Mouse (Mus musculus): ENCODE data around the gene Lcn6. TPM values are rescaled to one million over a fixed set of nuclear protein-coding genes. Genes with fewer than 3 reads are reported as not detected.

The Lcn6 gene
- polyA plus RNA-seq, 2 experiments, result not detected

- Histone ChIP-seq H3K9ac (ENCODE audit: low read depth, low read length, severe bottlenecking) (no peak overlapping the region), H3K36me3 (ENCODE audit: control insufficient read depth, insufficient read depth, low read length) (no peaks in the 10 kb centered on the region), H3K27me3 (ENCODE audit: control insufficient read depth, insufficient read depth, low read length) (no peaks in the 10 kb centered on the region), H3K4me2 (replicated peaks; ENCODE audit: low read depth, low read length, severe bottlenecking) (no peak overlapping the region), H3K27ac (replicated peaks; ENCODE audit: low read depth, low read length) (no peak overlapping the region), H3K9me3 (ENCODE audit: control insufficient read depth, low read length) (no peaks in the 10 kb centered on the region), H3K4me1 (ENCODE audit: control insufficient read depth, insufficient read depth, low read length) (no peaks in the 10 kb centered on the region), H3K4me3 (replicated peaks; ENCODE audit: low read length) (no peak overlapping the region)
- no peak for ATAC-seq (ENCODE audit: low FRiP score, low read depth)
- no peak for TF ChIP-seq POLR2A (IDR thresholded peaks at IDR 0.05; ENCODE audit: borderline replicate concordance, extremely low read depth, insufficient read depth, insufficient read length)
- no peak for DNase-seq (ENCODE audit: low spot score)
- 84% methylated on average over 6 of the region's 6 CpGs for WGBS
Measured at GRCm38 (mm10) chr2:25661245-25661970, 15.2 kb upstream of the Lcn6 start.

- H3K4me1 ChIP-seq (ENCODE audit: control insufficient read depth, insufficient read depth, low read length), result no peaks in the 10 kb centered on the region
- no peaks in the 10 kb centered on the region for H3K27me3 ChIP-seq (ENCODE audit: control insufficient read depth, insufficient read depth, low read length)
- no peak overlapping the region for H3K27ac ChIP-seq (replicated peaks; ENCODE audit: low read depth, low read length)
- H3K9ac ChIP-seq (ENCODE audit: low read depth, low read length, severe bottlenecking), result no peak overlapping the region
- no peak overlapping the region for H3K4me3 ChIP-seq (replicated peaks; ENCODE audit: low read length)
- no peak for ATAC-seq (ENCODE audit: low FRiP score, low read depth)
- DNase-seq (ENCODE audit: low spot score), result no peak
- 56% methylated on average over 1 of the region's 1 CpGs for WGBS
- H3K4me2 ChIP-seq (replicated peaks; ENCODE audit: low read depth, low read length, severe bottlenecking), result no peak overlapping the region
- H3K9me3 ChIP-seq (ENCODE audit: control insufficient read depth, low read length), result no peaks in the 10 kb centered on the region
- no peaks in the 10 kb centered on the region for H3K36me3 ChIP-seq (ENCODE audit: control insufficient read depth, insufficient read depth, low read length)
- no peak for TF ChIP-seq POLR2A (IDR thresholded peaks at IDR 0.05; ENCODE audit: borderline replicate concordance, extremely low read depth, insufficient read depth, insufficient read length)
Measured at GRCm38 (mm10) chr2:25663511-25663910, 13.1 kb upstream of the Lcn6 start.

GRCm38 (mm10) chr2:25664125-25664524, 12.5 kb upstream of the Lcn6 start:
- no peaks in the 10 kb centered on the region for H3K4me1 ChIP-seq (ENCODE audit: control insufficient read depth, insufficient read depth, low read length)
- no peak for DNase-seq (ENCODE audit: low spot score)
- no peaks in the 10 kb centered on the region for H3K27me3 ChIP-seq (ENCODE audit: control insufficient read depth, insufficient read depth, low read length)
- no peak for TF ChIP-seq POLR2A (IDR thresholded peaks at IDR 0.05; ENCODE audit: borderline replicate concordance, extremely low read depth, insufficient read depth, insufficient read length)
- no peaks in the 10 kb centered on the region for H3K9me3 ChIP-seq (ENCODE audit: control insufficient read depth, low read length)
- H3K4me3 ChIP-seq (replicated peaks; ENCODE audit: low read length), result no peak overlapping the region
- WGBS, result 79% methylated on average over 5 of the region's 5 CpGs
- H3K4me2 ChIP-seq (replicated peaks; ENCODE audit: low read depth, low read length, severe bottlenecking), result no peak overlapping the region
- no peak for ATAC-seq (ENCODE audit: low FRiP score, low read depth)
- H3K36me3 ChIP-seq (ENCODE audit: control insufficient read depth, insufficient read depth, low read length), result no peaks in the 10 kb centered on the region
- no peak overlapping the region for H3K27ac ChIP-seq (replicated peaks; ENCODE audit: low read depth, low read length)
- H3K9ac ChIP-seq (ENCODE audit: low read depth, low read length, severe bottlenecking), result no peak overlapping the region

GRCm38 (mm10) chr2:25666516-25666915, 10.1 kb upstream of the Lcn6 start:
- no peak for TF ChIP-seq POLR2A (IDR thresholded peaks at IDR 0.05; ENCODE audit: borderline replicate concordance, extremely low read depth, insufficient read depth, insufficient read length)
- H3K36me3 ChIP-seq (ENCODE audit: control insufficient read depth, insufficient read depth, low read length), result no peaks in the 10 kb centered on the region
- 72% methylated on average over 1 of the region's 1 CpGs for WGBS
- H3K9me3 ChIP-seq (ENCODE audit: control insufficient read depth, low read length), result no peaks in the 10 kb centered on the region
- no peak overlapping the region for H3K4me2 ChIP-seq (replicated peaks; ENCODE audit: low read depth, low read length, severe bottlenecking)
- no peak overlapping the region for H3K9ac ChIP-seq (ENCODE audit: low read depth, low read length, severe bottlenecking)
- H3K4me3 ChIP-seq (replicated peaks; ENCODE audit: low read length), result no peak overlapping the region
- no peaks in the 10 kb centered on the region for H3K27me3 ChIP-seq (ENCODE audit: control insufficient read depth, insufficient read depth, low read length)
- no peak overlapping the region for H3K27ac ChIP-seq (replicated peaks; ENCODE audit: low read depth, low read length)
- ATAC-seq (ENCODE audit: low FRiP score, low read depth), result no peak
- no peaks in the 10 kb centered on the region for H3K4me1 ChIP-seq (ENCODE audit: control insufficient read depth, insufficient read depth, low read length)
- no peak for DNase-seq (ENCODE audit: low spot score)

- Histone ChIP-seq H3K4me1 (ENCODE audit: control insufficient read depth, insufficient read depth, low read length) (no peaks in the 10 kb centered on the region), H3K4me2 (replicated peaks; ENCODE audit: low read depth, low read length, severe bottlenecking) (no peak overlapping the region), H3K27ac (replicated peaks; ENCODE audit: low read depth, low read length) (no peak overlapping the region), H3K27me3 (ENCODE audit: control insufficient read depth, insufficient read depth, low read length) (no peaks in the 10 kb centered on the region), H3K9me3 (ENCODE audit: control insufficient read depth, low read length) (no peaks in the 10 kb centered on the region), H3K4me3 (replicated peaks; ENCODE audit: low read length) (no peak overlapping the region), H3K9ac (ENCODE audit: low read depth, low read length, severe bottlenecking) (no peak overlapping the region), H3K36me3 (ENCODE audit: control insufficient read depth, insufficient read depth, low read length) (no peaks in the 10 kb centered on the region)
- TF ChIP-seq POLR2A (IDR thresholded peaks at IDR 0.05; ENCODE audit: borderline replicate concordance, extremely low read depth, insufficient read depth, insufficient read length), result no peak
- no peak for DNase-seq (ENCODE audit: low spot score)
- 82% methylated on average over 6 of the region's 6 CpGs for WGBS
- no peak for ATAC-seq (ENCODE audit: low FRiP score, low read depth)
Measured at GRCm38 (mm10) chr2:25679559-25679958, 3.0 kb downstream of the Lcn6 start.

All from limb, embryonic 14.5 days (tissue).